Mouse (Mus musculus): ENCODE data around the gene Dpp8. TPM values are rescaled to one million over a fixed set of nuclear protein-coding genes. Genes with fewer than 3 reads are reported as not detected.
A peak's percentile ranks its signal among the peaks of the same experiment; 100 is the strongest.

Gene Dpp8
- polyA plus RNA-seq, 1 experiment from 2014 or later = 23.2 TPM

DNA sequence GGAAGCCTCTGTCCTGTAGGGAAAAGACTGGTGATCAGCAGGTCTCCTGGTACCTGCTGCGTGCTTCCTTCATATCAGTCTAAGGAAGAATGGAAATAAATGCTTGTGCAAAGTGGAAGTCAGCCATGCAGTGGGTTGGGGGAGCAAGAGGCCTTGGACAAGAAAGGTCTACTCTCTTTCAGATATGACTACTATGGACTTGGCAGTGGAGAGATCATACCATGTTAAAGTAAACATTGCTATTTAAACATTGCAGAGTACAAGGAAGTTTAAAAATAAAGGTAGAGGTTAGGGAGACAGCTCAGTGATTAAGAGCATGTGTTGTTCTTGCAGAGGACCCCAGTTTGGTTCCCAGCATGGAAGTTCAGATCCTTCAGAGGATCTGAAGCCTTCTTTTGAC is 75.7 kb downstream of the Dpp8 start:
- DNase-seq (ENCODE audit: low spot score) = no peak
- 0 out of 2 replicates have a peak, but pooled peaks cover 6% of the 10 kb centered on the region for H3K4me1 ChIP-seq (replicated peaks; ENCODE audit: insufficient read depth, low read length)
- no peak overlapping the region for H3K27ac ChIP-seq
- no peaks in the 10 kb centered on the region for H3K27me3 ChIP-seq (ENCODE audit: insufficient read depth, low read length)
- H3K9me3 ChIP-seq (replicated peaks; ENCODE audit: low read length) = no peaks in the 10 kb centered on the region
- H3K36me3 ChIP-seq (ENCODE audit: insufficient read depth, low read length) = no peaks in the 10 kb centered on the region
- H3K4me3 ChIP-seq (replicated peaks; ENCODE audit: low read depth, low read length) = no peak overlapping the region
- no peak overlapping the region for H3K4me2 ChIP-seq (ENCODE audit: low read length)
- TF ChIP-seq CTCF (IDR thresholded peaks at IDR 0.05; ENCODE audit: low read depth) = no peak
- H3K9ac ChIP-seq (ENCODE audit: low read depth, low read length) = no peak overlapping the region
- no peak for ATAC-seq (replicated peaks; ENCODE audit: low FRiP score, low read depth)
- WGBS = 80% methylated on average over 1 of the region's 1 CpGs

DNA sequence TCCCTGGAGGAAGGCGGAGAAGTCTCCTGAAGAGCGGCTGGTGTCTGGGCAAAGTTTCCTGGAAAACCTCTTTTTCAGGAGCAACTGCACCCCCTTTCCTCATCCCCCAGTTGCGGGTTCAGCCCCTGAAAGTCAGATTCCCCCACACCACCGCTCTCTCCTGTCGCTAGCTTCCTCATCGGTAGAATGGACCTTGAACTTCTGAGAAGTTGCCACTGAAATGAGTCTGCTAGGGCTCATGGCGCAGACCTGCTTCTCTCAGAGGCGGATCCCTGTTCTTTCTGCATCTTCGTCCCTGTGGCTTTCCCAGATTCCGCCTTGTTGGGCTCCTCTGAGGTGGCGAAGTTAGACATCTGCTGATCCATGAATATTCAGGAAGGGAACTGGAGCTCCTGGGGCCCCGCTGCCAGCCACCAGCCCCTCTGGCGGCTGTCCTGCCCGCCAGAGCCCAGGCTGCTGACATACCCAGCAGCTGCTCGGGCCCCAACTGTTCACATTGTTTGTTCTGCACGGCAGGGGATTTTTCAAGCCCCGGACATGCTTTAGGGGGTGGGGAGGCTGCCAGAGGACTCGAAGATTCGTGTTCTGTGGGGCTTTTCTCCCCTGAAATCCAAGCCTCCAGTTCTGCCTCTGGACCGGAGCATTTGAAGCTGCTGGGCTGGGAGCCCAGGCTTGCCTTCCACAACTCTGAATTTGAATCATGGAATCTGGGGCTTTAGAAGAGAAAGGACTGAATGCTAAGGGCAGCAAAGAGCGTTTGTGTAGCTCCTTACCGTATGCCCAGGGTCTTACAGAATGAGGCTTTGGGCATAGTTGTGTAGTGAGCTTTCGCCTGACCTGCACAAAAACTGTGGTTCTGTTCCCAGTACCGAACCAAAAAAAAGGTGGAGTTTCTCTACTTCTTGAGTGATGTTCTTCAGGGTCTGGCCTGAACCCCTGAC is 77.2 kb downstream of the Dpp8 start:
- Histone ChIP-seq H3K9me3 (replicated peaks; ENCODE audit: low read length) (no peaks in the 10 kb centered on the region), H3K4me2 (ENCODE audit: low read length) (peak overlapping the region; percentile 38), H3K36me3 (ENCODE audit: insufficient read depth, low read length) (no peaks in the 10 kb centered on the region), H3K27me3 (ENCODE audit: insufficient read depth, low read length) (no peaks in the 10 kb centered on the region), H3K27ac (no peak overlapping the region), H3K4me1 (replicated peaks; ENCODE audit: insufficient read depth, low read length) (0 out of 2 replicates have a peak, but pooled peaks cover 6% of the 10 kb centered on the region), H3K9ac (ENCODE audit: low read depth, low read length) (peak overlapping the region; percentile 33; the same call in 1 of the 2 replicates), H3K4me3 (replicated peaks; ENCODE audit: low read depth, low read length) (no peak overlapping the region)
- DNase-seq (ENCODE audit: low spot score) (peak; percentile 23), ATAC-seq (replicated peaks; ENCODE audit: low FRiP score, low read depth) (no peak)
- TF ChIP-seq CTCF (IDR thresholded peaks at IDR 0.05; ENCODE audit: low read depth) = no peak
- WGBS = 23% methylated on average over 24 of the region's 24 CpGs

DNA sequence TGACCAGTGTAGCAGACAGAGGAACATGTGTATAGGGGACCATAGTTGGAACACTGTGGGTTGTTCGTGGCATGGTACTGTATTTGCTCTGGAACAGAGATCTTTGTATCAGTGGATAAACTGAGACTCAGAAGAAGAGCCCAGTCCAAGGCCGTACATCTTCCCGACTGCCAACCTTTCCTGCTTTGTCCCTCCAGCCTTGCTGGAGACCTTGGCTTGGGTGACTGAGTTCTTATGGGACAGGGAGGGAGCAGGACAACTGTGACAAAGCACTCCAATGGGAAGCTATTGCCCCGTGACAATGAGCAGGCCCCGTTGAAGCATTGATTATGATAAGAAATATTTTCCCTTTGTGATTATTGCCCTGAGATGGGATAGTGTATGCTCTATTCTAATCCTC is 79.5 kb downstream of the Dpp8 start:
- H3K4me1 ChIP-seq (replicated peaks; ENCODE audit: insufficient read depth, low read length) = 0 out of 2 replicates have a peak, but pooled peaks cover 6% of the 10 kb centered on the region
- ATAC-seq (replicated peaks; ENCODE audit: low FRiP score, low read depth) (no peak), DNase-seq (ENCODE audit: low spot score) (no peak)
- WGBS = 84% methylated on average over 5 of the region's 5 CpGs
- no peak overlapping the region for H3K27ac ChIP-seq
- H3K4me3 ChIP-seq (replicated peaks; ENCODE audit: low read depth, low read length) = no peak overlapping the region
- H3K27me3 ChIP-seq (ENCODE audit: insufficient read depth, low read length) = no peaks in the 10 kb centered on the region
- TF ChIP-seq CTCF (IDR thresholded peaks at IDR 0.05; ENCODE audit: low read depth) = no peak
- H3K9me3 ChIP-seq (replicated peaks; ENCODE audit: low read length) = no peaks in the 10 kb centered on the region
- no peaks in the 10 kb centered on the region for H3K36me3 ChIP-seq (ENCODE audit: insufficient read depth, low read length)
- H3K4me2 ChIP-seq (ENCODE audit: low read length) = no peak overlapping the region
- no peak overlapping the region for H3K9ac ChIP-seq (ENCODE audit: low read depth, low read length)

DNA sequence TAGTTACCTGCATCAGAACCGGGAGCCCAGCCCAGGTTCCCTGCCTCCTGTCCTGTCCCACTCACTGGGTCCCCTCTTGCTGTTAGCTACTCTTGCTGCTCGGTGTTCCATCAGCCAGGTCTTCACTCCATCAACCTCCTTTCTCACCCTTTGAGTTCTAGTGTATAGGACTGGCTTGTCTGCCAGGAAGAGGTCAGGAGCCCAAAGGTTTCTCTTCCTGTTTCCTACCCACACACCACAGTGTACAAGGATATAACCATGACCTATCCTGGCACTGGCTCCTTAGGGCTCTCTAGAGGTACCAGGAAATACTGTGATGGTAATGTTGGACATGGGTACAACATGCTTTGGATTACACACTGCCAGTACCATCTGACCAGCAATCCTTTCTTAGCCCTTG is 81.5 kb downstream of the Dpp8 start:
- Histone ChIP-seq H3K27ac (no peak overlapping the region), H3K36me3 (ENCODE audit: insufficient read depth, low read length) (no peaks in the 10 kb centered on the region), H3K4me3 (replicated peaks; ENCODE audit: low read depth, low read length) (no peak overlapping the region), H3K4me2 (ENCODE audit: low read length) (no peak overlapping the region), H3K9me3 (replicated peaks; ENCODE audit: low read length) (no peaks in the 10 kb centered on the region), H3K9ac (ENCODE audit: low read depth, low read length) (no peak overlapping the region), H3K4me1 (replicated peaks; ENCODE audit: insufficient read depth, low read length) (0 out of 2 replicates have a peak, but pooled peaks cover 6% of the 10 kb centered on the region), H3K27me3 (ENCODE audit: insufficient read depth, low read length) (no peaks in the 10 kb centered on the region)
- ATAC-seq (replicated peaks; ENCODE audit: low FRiP score, low read depth) (no peak), DNase-seq (ENCODE audit: low spot score) (no peak)
- WGBS = 92% methylated on average over 2 of the region's 2 CpGs
- no peak for TF ChIP-seq CTCF (IDR thresholded peaks at IDR 0.05; ENCODE audit: low read depth)

DNA sequence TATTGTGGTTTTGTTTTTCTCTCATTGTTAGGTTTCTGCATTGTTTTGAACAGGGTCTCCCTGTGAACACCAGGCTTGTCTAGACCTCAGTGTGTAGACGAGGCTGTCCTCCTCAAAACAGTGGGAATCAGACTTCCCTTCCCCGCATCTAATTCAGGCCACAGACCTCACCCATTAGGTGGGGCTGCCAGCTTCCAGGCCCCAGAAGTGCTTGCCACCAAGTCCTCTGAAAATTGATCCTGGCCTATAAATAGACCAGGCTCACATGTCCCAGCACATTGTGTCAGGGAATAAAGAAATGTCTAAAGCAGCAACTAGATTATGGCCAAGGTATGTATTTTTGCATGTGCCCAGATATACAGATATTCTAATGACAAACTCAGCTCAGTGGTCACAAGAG is 83.7 kb downstream of the Dpp8 start:
- Histone ChIP-seq H3K9me3 (replicated peaks; ENCODE audit: low read length) (no peaks in the 10 kb centered on the region), H3K27me3 (ENCODE audit: insufficient read depth, low read length) (no peaks in the 10 kb centered on the region), H3K9ac (ENCODE audit: low read depth, low read length) (no peak overlapping the region), H3K4me1 (replicated peaks; ENCODE audit: insufficient read depth, low read length) (no peaks in the 10 kb centered on the region), H3K27ac (no peak overlapping the region), H3K36me3 (ENCODE audit: insufficient read depth, low read length) (no peaks in the 10 kb centered on the region), H3K4me2 (ENCODE audit: low read length) (no peak overlapping the region), H3K4me3 (replicated peaks; ENCODE audit: low read depth, low read length) (no peak overlapping the region)
- whole genome bisulfite sequencing = 73% methylated on average over 2 of the region's 2 CpGs
- DNase-seq (ENCODE audit: low spot score) (no peak), ATAC-seq (replicated peaks; ENCODE audit: low FRiP score, low read depth) (no peak)
- no peak for TF ChIP-seq CTCF (IDR thresholded peaks at IDR 0.05; ENCODE audit: low read depth)

DNA sequence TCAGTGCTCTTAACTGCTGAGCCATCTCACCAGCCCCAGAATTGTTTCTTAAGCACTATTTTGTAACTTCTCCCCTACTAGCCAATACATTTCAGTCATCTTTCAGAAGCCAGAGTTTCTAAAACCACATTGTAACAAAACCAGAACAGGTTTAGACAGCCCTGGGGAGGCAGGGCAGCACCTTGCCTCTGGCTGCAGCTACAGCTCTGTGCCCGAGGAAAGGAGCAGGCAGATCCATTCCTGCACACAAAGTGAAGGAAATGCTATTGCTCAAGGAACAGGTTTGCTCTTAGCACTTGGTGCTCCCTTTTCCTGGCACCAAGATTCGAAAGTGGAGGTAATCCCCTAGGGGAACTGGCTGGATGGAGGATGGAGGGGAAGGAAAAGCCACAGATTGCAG is 85.3 kb downstream of the Dpp8 start:
- no peaks in the 10 kb centered on the region for H3K27me3 ChIP-seq (ENCODE audit: insufficient read depth, low read length)
- no peak overlapping the region for H3K4me3 ChIP-seq (replicated peaks; ENCODE audit: low read depth, low read length)
- ATAC-seq (replicated peaks; ENCODE audit: low FRiP score, low read depth) (no peak), DNase-seq (ENCODE audit: low spot score) (no peak)
- H3K9me3 ChIP-seq (replicated peaks; ENCODE audit: low read length) = no peaks in the 10 kb centered on the region
- H3K27ac ChIP-seq = no peak overlapping the region
- no peak for TF ChIP-seq CTCF (IDR thresholded peaks at IDR 0.05; ENCODE audit: low read depth)
- H3K9ac ChIP-seq (ENCODE audit: low read depth, low read length) = no peak overlapping the region
- H3K36me3 ChIP-seq (ENCODE audit: insufficient read depth, low read length) = no peaks in the 10 kb centered on the region
- no peak overlapping the region for H3K4me2 ChIP-seq (ENCODE audit: low read length)
- no peaks in the 10 kb centered on the region for H3K4me1 ChIP-seq (replicated peaks; ENCODE audit: insufficient read depth, low read length)
- WGBS = 69% methylated on average over 2 of the region's 2 CpGs
